Comparison of ENCODE assay signal across 11 mouse cellular contexts in the genomic region with DNA sequence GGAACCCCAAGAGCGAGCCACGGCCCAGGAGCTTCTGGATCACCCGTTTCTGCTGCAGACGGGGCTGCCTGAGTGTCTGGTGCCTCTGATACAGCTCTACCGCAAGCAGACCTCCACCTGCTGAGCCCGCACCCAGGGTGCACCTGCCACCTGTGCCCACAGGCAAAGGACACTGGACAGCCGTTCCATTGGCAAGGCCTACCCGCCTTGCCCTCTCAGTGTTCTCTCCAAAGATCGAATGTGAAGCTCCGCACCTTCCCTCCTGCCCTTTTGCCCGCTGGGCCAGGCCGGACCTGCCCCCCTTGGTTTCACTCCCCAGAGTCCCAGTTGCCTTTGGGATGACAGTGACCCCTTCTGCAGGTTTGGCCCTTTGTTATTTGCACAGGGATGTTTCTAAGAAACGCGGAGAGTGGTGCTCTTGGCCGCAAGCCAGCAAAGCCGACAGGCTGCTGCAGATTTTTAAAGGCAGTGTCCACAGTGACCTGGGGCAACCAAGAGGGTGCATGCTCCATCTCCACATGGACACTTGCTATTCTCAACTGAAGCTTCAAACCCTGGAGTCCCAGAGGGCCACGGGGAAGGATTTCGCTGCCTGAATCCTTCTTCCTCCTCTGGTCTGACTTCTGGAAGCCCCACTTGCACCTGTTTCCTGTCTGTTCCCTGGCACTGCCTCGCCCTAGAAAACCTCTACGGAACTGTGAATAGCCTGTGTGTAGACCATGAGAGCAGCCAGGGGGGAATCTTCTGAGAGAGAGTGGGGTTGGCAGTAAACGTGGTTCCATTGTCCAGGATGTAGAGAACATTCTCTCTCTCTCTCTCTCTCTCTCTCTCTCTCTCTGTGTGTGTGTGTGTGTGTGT. TPM values are rescaled to one million over a fixed set of nuclear protein-coding genes. Genes with fewer than 3 reads are reported as not detected.
DNase-seq lines count a peak whose midpoint lies in the region; ATAC-seq lines count a peak whose summit lies in the region.
"Had no signal": no experiment of that assay in that cellular context is flagged by ENCODE, and none has a peak within 500 bp of the region (broad histone marks: within the 10 kb centered on the region; RNA-seq: fewer than 3 reads in every experiment).

No protein-coding gene starts in this region.

- ATAC-seq in cerebellum, adult (ENCODE audit: insufficient number of reproducible peaks, low FRiP score, low TSS enrichment): no peak
- no peak for ATAC-seq in limb, embryonic 13.5 days (ENCODE audit: low FRiP score, low read depth)
- ATAC-seq in megakaryocyte progenitor cell, adult 5-6 weeks (replicated peaks; ENCODE audit: poor library complexity): peak; percentile 35
- no peak for ATAC-seq in forebrain, embryonic 16.5 days
- no peak for ATAC-seq in megakaryocyte, adult 5-6 weeks (ENCODE audit: poor library complexity, severe bottlenecking)

- H3K9ac ChIP-seq in limb, embryonic 13.5 days: 0 out of 2 replicates have a peak overlapping the region, but pooled peaks have one; percentile 19
- H3K9ac ChIP-seq in forebrain, embryonic 16.5 days (replicated peaks; ENCODE audit: low read depth, low read length): no peak overlapping the region
- H3K9ac ChIP-seq: forebrain, embryonic 15.5 days; hindbrain, embryonic 14.5 days; neural tube, embryonic 12.5 days had no signal

- DNase-seq in cerebellum, postnatal 25 days: peak; percentile 47 to 57
- no peak for DNase-seq in limb, embryonic 10.5 days (ENCODE audit: low spot score)
- peak; percentile 29 for DNase-seq in NIH3T3 (ENCODE audit: low read depth)

- no peak overlapping the region for H3K4me2 ChIP-seq in limb, embryonic 13.5 days (replicated peaks)
- no peak overlapping the region for H3K4me2 ChIP-seq in forebrain, embryonic 16.5 days (ENCODE audit: low read length)
- H3K4me2 ChIP-seq: forebrain, embryonic 15.5 days; hindbrain, embryonic 14.5 days had no signal

- H3K27ac ChIP-seq in limb, embryonic 13.5 days: no peak overlapping the region
- H3K27ac ChIP-seq in limb, embryonic 10.5 days: no peak overlapping the region
- no peak overlapping the region for H3K27ac ChIP-seq in forebrain, embryonic 16.5 days (ENCODE audit: low read length)
- H3K27ac ChIP-seq: forebrain, embryonic 15.5 days; hindbrain, embryonic 14.5 days; neural tube, embryonic 12.5 days had no signal

- H3K4me3 ChIP-seq in limb, embryonic 13.5 days: no peak overlapping the region
- H3K4me3 ChIP-seq in limb, embryonic 10.5 days: no peak overlapping the region
- H3K4me3 ChIP-seq in forebrain, embryonic 16.5 days (replicated peaks; ENCODE audit: low read length): no peak overlapping the region
- H3K4me3 ChIP-seq: forebrain, embryonic 15.5 days; neural tube, embryonic 12.5 days had no signal

- peaks cover 31% of the 10 kb centered on the region for H3K4me1 ChIP-seq in limb, embryonic 13.5 days
- peaks cover 11% of the 10 kb centered on the region for H3K4me1 ChIP-seq in limb, embryonic 10.5 days
- peaks cover 20% of the 10 kb centered on the region for H3K4me1 ChIP-seq in forebrain, embryonic 16.5 days (replicated peaks; ENCODE audit: control insufficient read depth, insufficient read depth, low read length)

- peaks cover 81% of the 10 kb centered on the region for H3K27me3 ChIP-seq in limb, embryonic 13.5 days
- H3K27me3 ChIP-seq in limb, embryonic 10.5 days (ENCODE audit: low read depth, poor library complexity, severe bottlenecking): peaks cover 97% of the 10 kb centered on the region
- peaks cover 41% of the 10 kb centered on the region for H3K27me3 ChIP-seq in forebrain, embryonic 16.5 days (replicated peaks; ENCODE audit: control insufficient read depth, insufficient read depth, low read length)

- no peaks in the 10 kb centered on the region for H3K36me3 ChIP-seq in limb, embryonic 13.5 days
- no peaks in the 10 kb centered on the region for H3K36me3 ChIP-seq in limb, embryonic 10.5 days
- no peaks in the 10 kb centered on the region for H3K36me3 ChIP-seq in forebrain, embryonic 16.5 days (ENCODE audit: control insufficient read depth, insufficient read depth)
- H3K36me3 ChIP-seq: forebrain, embryonic 15.5 days; neural tube, embryonic 12.5 days had no signal

- WGBS in limb, embryonic 13.5 days: 48% methylated on average over 21 of the region's 21 CpGs
- WGBS in limb, embryonic 10.5 days: 54% methylated on average over 21 of the region's 21 CpGs
- 50% methylated on average over 21 of the region's 21 CpGs for WGBS in forebrain, embryonic 16.5 days

- no peaks in the 10 kb centered on the region for H3K9me3 ChIP-seq in limb, embryonic 13.5 days
- H3K9me3 ChIP-seq in limb, embryonic 10.5 days (replicated peaks): no peaks in the 10 kb centered on the region
- H3K9me3 ChIP-seq in forebrain, embryonic 16.5 days (ENCODE audit: control insufficient read depth, low read length): no peaks in the 10 kb centered on the region
- H3K9me3 ChIP-seq: forebrain, embryonic 15.5 days; neural tube, embryonic 12.5 days had no signal

RNA-seq across cellular contexts. Expression of a gene that starts 7.1 kb away (rescaled TPM):
- 0.05 TPM in 1 of 2 replicates, not detected in the other for polyA plus RNA-seq in limb, embryonic 13.5 days (2015; fragmentation: Nextera tagmentation; extraction: Ambion mirVana)
- polyA plus RNA-seq in limb, embryonic 10.5 days (2016; fragmentation: Nextera tagmentation; extraction: Ambion mirVana): not detected in 2 replicates
- total RNA-seq in megakaryocyte progenitor cell, adult 5-6 weeks (2015): 0.61 and 0.89 TPM in 2 replicates
- total RNA-seq in megakaryocyte progenitor cell, adult 5-6 weeks (2017): 0.33 and 0.84 TPM in 2 replicates
- polyA plus RNA-seq in forebrain, embryonic 16.5 days (2015; fragmentation: Nextera tagmentation; extraction: Ambion mirVana): 0.43 and 0.46 TPM in 2 replicates
- 0.07 and 0.11 TPM in 2 replicates for total RNA-seq in megakaryocyte, adult 5-6 weeks (2015)
- total RNA-seq in megakaryocyte, adult 5-6 weeks (2017): 0.07 and 0.12 TPM in 2 replicates
- polyA plus RNA-seq: hindbrain, embryonic 14.5 days; neural tube, embryonic 12.5 days had no signal

RNA-seq across cellular contexts. Expression of a gene that starts 31.6 kb away (rescaled TPM):
- 0.28 and 0.46 TPM in 2 replicates for polyA plus RNA-seq in limb, embryonic 13.5 days (2015; fragmentation: Nextera tagmentation; extraction: Ambion mirVana)
- polyA plus RNA-seq in limb, embryonic 10.5 days (2016; fragmentation: Nextera tagmentation; extraction: Ambion mirVana): 0.28 and 0.36 TPM in 2 replicates
- total RNA-seq in megakaryocyte progenitor cell, adult 5-6 weeks (2015): 71.2 and 80.9 TPM in 2 replicates
- 61.1 and 70.4 TPM in 2 replicates for total RNA-seq in megakaryocyte progenitor cell, adult 5-6 weeks (2017)
- polyA plus RNA-seq in forebrain, embryonic 16.5 days (2015; fragmentation: Nextera tagmentation; extraction: Ambion mirVana): 0.63 and 1.2 TPM in 2 replicates
- total RNA-seq in megakaryocyte, adult 5-6 weeks (2015): 48.2 and 48.4 TPM in 2 replicates
- total RNA-seq in megakaryocyte, adult 5-6 weeks (2017): 38.1 and 46.9 TPM in 2 replicates

RNA-seq across cellular contexts. Expression of a gene that starts 33.6 kb away (rescaled TPM):
- 1.8 and 3.3 TPM in 2 replicates for polyA plus RNA-seq in limb, embryonic 13.5 days (2015; fragmentation: Nextera tagmentation; extraction: Ambion mirVana)
- polyA plus RNA-seq in limb, embryonic 10.5 days (2016; fragmentation: Nextera tagmentation; extraction: Ambion mirVana): 0.65 and 0.75 TPM in 2 replicates
- 0.07 and 0.17 TPM in 2 replicates for total RNA-seq in megakaryocyte progenitor cell, adult 5-6 weeks (2015)
- 0.21 and 0.61 TPM in 2 replicates for total RNA-seq in megakaryocyte progenitor cell, adult 5-6 weeks (2017)
- polyA plus RNA-seq in forebrain, embryonic 16.5 days (2015; fragmentation: Nextera tagmentation; extraction: Ambion mirVana): 26.0 and 36.4 TPM in 2 replicates
- total RNA-seq in megakaryocyte, adult 5-6 weeks (2015): not detected in 2 replicates
- total RNA-seq in megakaryocyte, adult 5-6 weeks (2017): not detected in 2 replicates

RNA-seq across cellular contexts. Expression of a gene that starts 48.9 kb away (rescaled TPM):
- polyA plus RNA-seq in limb, embryonic 13.5 days (2015; fragmentation: Nextera tagmentation; extraction: Ambion mirVana): 19.4 and 21.1 TPM in 2 replicates
- polyA plus RNA-seq in limb, embryonic 10.5 days (2016; fragmentation: Nextera tagmentation; extraction: Ambion mirVana): 16.1 and 16.3 TPM in 2 replicates
- total RNA-seq in megakaryocyte progenitor cell, adult 5-6 weeks (2015): 27.9 and 29.6 TPM in 2 replicates
- 17.9 and 20.3 TPM in 2 replicates for total RNA-seq in megakaryocyte progenitor cell, adult 5-6 weeks (2017)
- 24.4 and 27.0 TPM in 2 replicates for polyA plus RNA-seq in forebrain, embryonic 16.5 days (2015; fragmentation: Nextera tagmentation; extraction: Ambion mirVana)
- total RNA-seq in megakaryocyte, adult 5-6 weeks (2015): 12.0 and 15.3 TPM in 2 replicates
- total RNA-seq in megakaryocyte, adult 5-6 weeks (2017): 10.6 and 11.2 TPM in 2 replicates
